Mouse (Mus musculus) bone marrow macrophage, adult 2 months (primary cell): ENCODE measurements around the gene Trpm3.

Experiments used
- CTCF ChIP-seq: IDR thresholded peaks from 2 replicates; pipeline ENCODE4 v1.5.1; 2012; ENCODE audit warnings: low read depth, mild to moderate bottlenecking, low read length, moderate library complexity
- POLR2A ChIP-seq: IDR thresholded peaks from 2 replicates; pipeline ENCODE4 v1.6.1; 2012; ENCODE audit warnings: mild to moderate bottlenecking, low read depth, low read length, borderline replicate concordance

DNA sequence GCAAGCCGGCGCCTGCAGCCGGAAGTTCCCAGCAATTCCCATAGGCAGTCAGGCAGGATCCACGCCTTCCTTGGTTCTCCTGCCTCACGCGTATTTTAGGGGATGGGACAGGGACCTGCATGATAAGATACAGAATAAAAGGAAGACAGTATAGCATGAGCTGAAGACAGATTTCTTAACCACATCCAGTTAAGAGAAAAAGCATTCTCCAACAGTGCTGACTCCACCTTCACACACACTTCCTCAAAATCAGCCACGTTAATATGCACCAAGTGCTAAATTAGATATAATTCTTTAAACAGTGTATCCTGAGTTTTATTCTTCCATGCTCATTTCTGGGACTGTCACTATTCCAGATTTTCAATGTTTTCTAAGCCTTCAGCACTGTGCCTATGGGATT is 839.9 kb downstream of the Trpm3 start:
- no peak for TF ChIP-seq CTCF
- no peak for TF ChIP-seq POLR2A
